Mouse (Mus musculus) adrenal gland, adult 18-20 months (tissue): ENCODE measurements at regions not wholly inside any gene's neighbourhood (a gene's known extent, or its start where the extent isn't known, plus 50 kb on each side); places are given as distances from the start of the nearest gene placed in this dataset.

Experiments
- DNase-seq, 2 experiments: peaks; one replicate each; pipeline ENCODE4 v3.0.0; 2021 to 2022; ENCODE audit warnings: low spot score in 2 of 2

DNA sequence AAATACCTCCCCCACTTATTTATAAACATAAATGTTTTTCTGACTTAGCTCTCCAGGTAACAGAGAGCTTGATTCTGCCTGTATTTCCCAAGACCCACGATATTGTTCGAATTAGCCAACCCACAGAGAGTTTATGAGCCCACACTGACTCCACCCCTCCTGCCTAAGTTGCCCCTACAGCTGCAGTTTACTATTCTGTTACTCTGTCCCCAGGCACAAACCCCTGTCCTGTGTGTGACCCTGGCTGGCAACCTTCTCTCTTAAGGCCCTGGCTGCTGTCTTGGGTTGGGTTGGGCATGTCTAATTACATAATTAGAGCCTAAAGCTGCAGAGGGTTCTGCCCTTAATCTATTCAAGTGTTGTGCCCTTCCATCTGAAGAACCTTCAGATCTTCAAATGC lies 116.4 kb upstream of the Adra1d start:
- no peak for DNase-seq

DNA sequence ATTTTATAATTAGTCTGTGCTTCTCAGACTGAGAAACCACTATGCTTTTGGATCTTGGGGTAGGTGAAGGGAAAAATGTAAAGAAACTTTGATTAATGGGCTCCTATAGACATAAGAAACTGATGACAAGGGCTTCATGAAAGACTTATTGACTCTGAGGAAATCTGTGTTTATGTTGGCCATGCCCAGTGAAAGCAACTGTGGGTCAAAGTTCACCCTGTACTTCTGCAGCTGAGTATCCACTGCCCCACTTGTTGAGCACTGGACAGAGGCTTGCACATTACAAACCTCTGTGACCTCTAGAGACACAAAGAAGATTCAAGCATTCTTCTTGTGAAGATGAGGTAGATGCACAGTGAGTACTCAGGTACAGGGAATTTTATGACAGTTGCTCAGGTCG lies 114.7 kb upstream of the Adra1d start:
- no peak for DNase-seq

DNA sequence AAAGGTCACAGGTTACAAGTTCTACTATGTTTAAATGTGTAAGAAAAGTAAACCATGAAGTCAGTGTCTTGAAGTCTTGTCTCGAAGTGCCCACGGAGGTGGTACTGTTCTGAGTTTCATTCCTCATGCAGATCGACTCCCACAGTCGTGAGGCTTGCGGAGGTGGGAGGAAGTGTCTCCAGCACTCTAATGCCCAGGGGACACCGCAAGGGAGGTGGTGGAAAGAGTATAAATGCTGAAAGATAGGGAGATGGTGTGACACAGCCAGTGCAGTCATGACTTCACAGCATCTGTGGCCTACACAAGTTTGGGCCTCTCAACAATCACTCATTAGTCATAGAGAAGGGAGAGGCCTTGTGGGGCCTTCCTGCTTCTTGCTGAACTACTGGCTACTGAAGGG lies 112.8 kb upstream of the Adra1d start:
- DNase-seq = no peak

- DNase-seq = no peak
These were observed 111.3 kb upstream of the Adra1d start for GRCm38 (mm10) chr2:131673351-131673750.

- DNase-seq = no peak
These were observed 110.6 kb upstream of the Adra1d start for GRCm38 (mm10) chr2:131672646-131673045.

- no peak for DNase-seq
These were observed 110.1 kb upstream of the Adra1d start for GRCm38 (mm10) chr2:131672223-131672622.

DNA sequence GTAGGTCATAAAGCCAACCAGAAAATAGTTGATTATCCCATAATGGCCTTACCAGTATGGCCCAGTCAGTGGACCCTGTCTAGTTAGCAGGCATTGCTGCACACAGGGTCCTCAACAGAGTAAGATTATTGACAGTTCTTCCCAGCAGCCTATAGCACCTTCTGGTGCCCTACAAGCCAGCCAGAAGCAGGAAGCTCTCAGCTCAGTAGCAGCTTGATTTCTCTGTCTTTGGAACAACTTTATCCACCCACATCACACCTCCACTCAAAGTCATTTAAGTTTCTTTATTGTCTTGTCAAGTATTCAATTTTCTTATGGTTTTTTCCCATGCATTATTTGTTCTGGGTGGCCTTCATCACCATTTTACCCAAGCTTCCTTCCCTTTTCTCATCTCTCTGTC lies 108.8 kb upstream of the Adra1d start:
- no peak for DNase-seq

DNA sequence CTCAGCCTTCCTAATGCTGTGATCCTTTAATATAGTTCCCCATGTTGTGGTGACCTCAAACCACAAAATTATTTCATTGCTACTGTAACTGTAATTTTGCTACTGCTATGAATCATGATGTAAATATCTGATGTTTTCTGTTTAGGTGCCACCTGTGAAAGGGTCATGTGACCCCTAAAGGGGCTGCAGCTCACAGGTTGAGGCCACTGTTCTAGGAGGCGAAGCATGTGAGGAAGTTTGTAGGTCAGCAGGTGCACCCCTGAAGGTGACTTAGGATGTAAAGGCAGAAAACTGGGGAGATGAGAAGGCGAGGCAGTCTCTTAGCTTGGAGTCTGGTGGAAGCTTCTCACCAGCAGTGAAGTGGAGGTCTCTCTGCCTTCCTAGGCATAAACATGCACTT lies 105.8 kb upstream of the Adra1d start:
- DNase-seq = no peak

GRCm38 (mm10) chr2:131666841-131667364 lies 104.8 kb upstream of the Adra1d start:
- no peak for DNase-seq

DNA sequence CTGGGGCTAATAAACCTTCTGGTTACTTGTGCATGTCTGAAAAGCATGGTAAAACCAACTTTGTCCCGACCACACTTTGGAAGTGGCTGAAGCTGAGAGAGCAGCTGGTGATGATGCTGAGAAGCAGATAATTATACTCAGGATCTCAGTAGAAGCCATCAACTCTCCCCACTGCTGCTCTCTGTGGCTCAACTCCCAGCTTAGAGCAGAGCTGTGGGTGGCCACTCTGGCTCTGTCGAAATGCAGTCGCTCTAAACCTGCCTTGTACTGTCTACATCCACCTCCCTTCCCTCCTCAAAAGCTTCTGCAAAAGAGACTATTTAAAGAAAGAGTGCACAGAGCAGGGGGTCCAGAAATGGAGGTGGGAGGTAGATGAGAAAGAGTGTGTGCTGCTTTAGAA lies 102.5 kb upstream of the Adra1d start:
- DNase-seq = no peak

DNA sequence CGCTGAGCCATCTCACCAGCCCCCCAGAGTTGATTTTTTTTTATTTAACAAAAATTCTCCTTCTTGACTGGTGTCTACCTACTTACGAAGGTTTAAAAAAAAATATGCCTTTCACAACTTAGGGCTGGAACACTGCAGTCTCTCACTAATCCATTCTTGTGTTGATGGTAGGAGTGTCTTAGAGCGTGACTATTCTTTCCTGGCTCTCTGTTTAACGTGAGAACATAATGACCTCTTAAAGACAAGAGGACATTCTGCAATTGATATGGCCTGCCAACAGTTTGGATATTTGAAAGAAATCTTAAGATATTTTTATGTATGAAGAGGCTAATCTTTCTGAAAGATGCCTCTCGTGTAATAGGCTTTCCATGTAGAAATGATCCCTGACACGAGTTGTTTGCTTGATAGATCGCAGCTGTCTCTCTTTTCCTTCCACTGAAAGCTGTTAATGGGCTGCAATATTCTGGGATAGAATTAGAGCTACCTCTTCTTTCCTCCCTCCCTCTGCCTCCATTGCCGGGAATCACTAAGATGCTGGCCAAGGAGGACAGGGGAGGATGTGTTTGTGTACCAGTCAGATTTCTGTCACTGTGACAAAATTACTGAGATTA lies 101.2 kb upstream of the Adra1d start:
- DNase-seq = no peak

- DNase-seq = no peak
These were observed 90.1 kb upstream of the Adra1d start for GRCm38 (mm10) chr2:131652197-131652596.

GRCm38 (mm10) chr2:131650611-131651153 lies 88.6 kb upstream of the Adra1d start:
- no peak for DNase-seq

GRCm38 (mm10) chr2:131644166-131644858 lies 82.2 kb upstream of the Adra1d start:
- DNase-seq = no peak

GRCm38 (mm10) chr2:131642456-131642855 lies 80.4 kb upstream of the Adra1d start:
- no peak for DNase-seq

GRCm38 (mm10) chr2:131638996-131639605 lies 77.0 kb upstream of the Adra1d start:
- no peak for DNase-seq

DNA sequence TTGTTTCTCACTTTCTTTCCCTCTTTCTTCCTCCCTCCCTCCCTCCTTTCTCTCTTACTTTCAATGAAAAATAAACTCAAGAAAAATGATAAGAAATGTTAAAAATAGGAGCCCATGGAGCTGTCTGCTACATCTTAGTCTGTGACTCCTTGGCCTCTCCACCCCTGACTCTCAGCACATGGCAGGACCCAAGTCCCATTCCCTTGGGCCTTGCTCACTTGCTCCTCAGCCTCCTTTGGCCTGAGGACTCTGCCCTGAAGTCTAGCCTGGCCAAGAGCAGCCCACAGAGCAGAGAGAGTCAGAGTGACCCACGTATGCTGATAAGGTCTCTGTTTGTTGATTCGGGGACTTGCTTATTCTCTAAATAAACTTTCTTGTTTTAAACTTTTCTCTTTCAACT lies 73.7 kb upstream of the Adra1d start:
- no peak for DNase-seq

- DNase-seq = no peak
These were observed 55.8 kb upstream of the Adra1d start for GRCm38 (mm10) chr2:131617916-131618315.

GRCm38 (mm10) chr2:131612486-131612885 lies 50.4 kb upstream of the Adra1d start:
- no peak for DNase-seq
